26 mouse cellular contexts compared by ENCODE assay signal in genomic region chr6:43638119-43638518, GRCm38 (mm10). TPM values are rescaled to one million over a fixed set of nuclear protein-coding genes. Genes with fewer than 3 reads are reported as not detected.
A peak's percentile ranks its signal among the peaks of the same experiment; 100 is the strongest.
DNase-seq lines count a peak whose midpoint lies in the region; ATAC-seq and TF ChIP-seq lines count a peak whose summit lies in the region.
"Had no signal": no experiment of that assay in that cellular context is flagged by ENCODE, and none has a peak within 500 bp of the region (broad histone marks: within the 10 kb centered on the region; RNA-seq: fewer than 3 reads in every experiment).

No protein-coding gene starts in this region.

- no peak for ATAC-seq in lung, postnatal 0 days
- ATAC-seq in CD4-positive, CD25-positive, alpha-beta regulatory T cell, adult 4 months, result peak; percentile 42
- peak; percentile 36; the same call in 1 of the 2 replicates for ATAC-seq in common myeloid progenitor, adult 5-6 weeks (replicated peaks; ENCODE audit: low read depth, poor library complexity, severe bottlenecking)
- ATAC-seq: forebrain, embryonic 13.5 days; forebrain, embryonic 16.5 days; hindbrain, postnatal 0 days had no signal

- no peaks in the 10 kb centered on the region for H3K36me3 ChIP-seq in lung, postnatal 0 days (ENCODE audit: insufficient read depth, low read length)
- H3K36me3 ChIP-seq in macrophage (ENCODE audit: inconsistent target), result no peaks in the 10 kb centered on the region
- H3K36me3 ChIP-seq: forebrain, embryonic 10.5 days; heart, embryonic 12.5 days; heart, embryonic 15.5 days; hindbrain, embryonic 10.5 days; hindbrain, embryonic 13.5 days had no signal

- H3K4me2 ChIP-seq in lung, postnatal 0 days (replicated peaks; ENCODE audit: low read depth, low read length), result no peak overlapping the region
- H3K4me2 ChIP-seq: forebrain, embryonic 13.5 days; heart, embryonic 12.5 days; heart, embryonic 15.5 days; hindbrain, embryonic 13.5 days had no signal

- H3K9ac ChIP-seq in lung, postnatal 0 days (replicated peaks; ENCODE audit: low read depth), result no peak overlapping the region
- H3K9ac ChIP-seq: forebrain, embryonic 13.5 days; heart, embryonic 12.5 days; heart, embryonic 15.5 days; hindbrain, embryonic 13.5 days had no signal

- H3K27me3 ChIP-seq in lung, postnatal 0 days (replicated peaks; ENCODE audit: insufficient read depth, low read length), result no peaks in the 10 kb centered on the region
- H3K27me3 ChIP-seq: forebrain, embryonic 13.5 days; heart, embryonic 12.5 days; heart, embryonic 15.5 days; hindbrain, embryonic 13.5 days had no signal

- no peak for TF ChIP-seq EP300 in lung, postnatal 0 days (IDR thresholded peaks at IDR 0.05)

- H3K4me1 ChIP-seq in lung, postnatal 0 days (ENCODE audit: insufficient read depth, low read depth, low read length), result no peaks in the 10 kb centered on the region
- H3K4me1 ChIP-seq in lung, adult 2 months (ENCODE audit: control insufficient read depth, insufficient read depth, low read length), result peaks cover 3% of the 10 kb centered on the region; the same call in 1 of the 2 replicates
- H3K4me1 ChIP-seq: forebrain, embryonic 10.5 days; forebrain, embryonic 13.5 days; heart, embryonic 12.5 days; hindbrain, embryonic 10.5 days; hindbrain, embryonic 13.5 days had no signal

- 43% methylated on average over 3 of the region's 3 CpGs for WGBS in lung, postnatal 0 days
- WGBS in lung, adult 2 months, result 46% methylated on average over 3 of the region's 3 CpGs
- WGBS in macrophage (ENCODE audit: missing documents), result 50% methylated on average over 3 of the region's 3 CpGs

- H3K4me3 ChIP-seq in lung, postnatal 0 days (ENCODE audit: low read depth, low read length), result no peak overlapping the region
- H3K4me3 ChIP-seq in lung, adult 2 months (replicated peaks; ENCODE audit: extremely low read depth, low read depth, low read length), result no peak overlapping the region
- H3K4me3 ChIP-seq in macrophage (ENCODE audit: inconsistent target), result no peak overlapping the region
- H3K4me3 ChIP-seq: forebrain, embryonic 10.5 days; forebrain, embryonic 13.5 days; heart, embryonic 12.5 days; heart, embryonic 15.5 days; hindbrain, embryonic 10.5 days; hindbrain, embryonic 13.5 days had no signal

- DNase-seq in lung, postnatal 0 days (ENCODE audit: low spot score), result peak; percentile 45
- DNase-seq in lung, adult 2 months, result no peak
- DNase-seq in cerebellum, adult 18-20 months, result no peak
- no peak for DNase-seq in heart, adult 8-10 months (ENCODE audit: low spot score)
- DNase-seq in yolk sac, embryonic 10.5 days (ENCODE audit: low spot score), result no peak
- DNase-seq: adrenal gland, adult 2 months; adrenal gland, postnatal 14 days; cerebellum, adult 11-12 months; cerebellum, adult 9-10 months; cerebellum, postnatal 25 days; gastrocnemius, postnatal 10 days; gastrocnemius, postnatal 36 days; heart, adult 11 months; heart, postnatal 10 days; heart, postnatal 36 days had no signal

- no peaks in the 10 kb centered on the region for H3K9me3 ChIP-seq in lung, postnatal 0 days (ENCODE audit: low read length)
- H3K9me3 ChIP-seq: forebrain, embryonic 10.5 days; forebrain, embryonic 13.5 days; heart, embryonic 12.5 days; heart, embryonic 15.5 days; hindbrain, embryonic 10.5 days; hindbrain, embryonic 13.5 days had no signal

- no peak overlapping the region for H3K27ac ChIP-seq in lung, postnatal 0 days (ENCODE audit: low read length)
- H3K27ac ChIP-seq in macrophage, result 0 out of 2 replicates have a peak overlapping the region, but pooled peaks have one; percentile 5
- H3K27ac ChIP-seq: forebrain, embryonic 10.5 days; forebrain, embryonic 13.5 days; heart, embryonic 15.5 days; hindbrain, embryonic 10.5 days; hindbrain, embryonic 13.5 days; hindbrain, postnatal 0 days had no signal

- TF ChIP-seq POLR2A in lung, adult 2 months (IDR thresholded peaks at IDR 0.05; ENCODE audit: borderline replicate concordance, extremely low read depth, low read depth, low read length), result no peak

- no peak for TF ChIP-seq CTCF in lung, postnatal 0 days (IDR thresholded peaks at IDR 0.05)
- TF ChIP-seq CTCF in lung, adult 2 months (IDR thresholded peaks at IDR 0.05; ENCODE audit: insufficient read depth, low read length), result no peak

- no peaks in the 10 kb centered on the region for H3K79me2 ChIP-seq in macrophage (ENCODE audit: inconsistent target)

RNA-seq across cellular contexts. Expression of gene Tpk1, which starts 28.0 kb away (rescaled TPM):
- 9.6 and 11.2 TPM in 2 replicates for polyA plus RNA-seq in lung, postnatal 0 days (2015; fragmentation: Nextera tagmentation; extraction: Ambion mirVana)
- polyA plus RNA-seq in lung, adult 2 months (2012; rRNA removed), result 2.7 and 3.3 TPM in 2 replicates
- 10 to 100 TPM in 1 of 2 experiments, 1 to 10 TPM in 1; 9.4 to 12.1 TPM for polyA plus RNA-seq in CD4-positive, CD25-positive, alpha-beta regulatory T cell, adult 4 months (2017; shearing (Covaris generic))
- 11.3 and 14.1 TPM in 2 replicates for total RNA-seq in common myeloid progenitor, adult 5-6 weeks (2017)
- 10 to 100 TPM in 3 of 26 experiments, 1 to 10 TPM in 23; 2.5 to 11.5 (median 7.1) TPM for total RNA-seq in macrophage (2018; cell fraction: chromatin; rRNA removed)
- total RNA-seq in macrophage (2018; cell fraction: cytosol; rRNA removed), result 1 to 10 TPM; 4.6 to 8.7 (median 6.6) TPM
- total RNA-seq in macrophage (2018; cell fraction: nucleus; rRNA removed), result 10 to 100 TPM in 5 of 26 experiments, 1 to 10 TPM in 21; 2.7 to 13.3 (median 5.9) TPM
- polyA plus RNA-seq in macrophage (2018), result 7.0 to 7.8 TPM (median 7.7 TPM) in 3 replicates
- 1 to 10 TPM; 1.2 to 4.0 (median 2.4) TPM for total RNA-seq in heart, adult 8-10 months (2022)
